Mouse (Mus musculus) intestine, embryonic 16.5 days (tissue): ENCODE measurements around the gene Ap3d1. TPM values are rescaled to one million over a fixed set of nuclear protein-coding genes. Genes with fewer than 3 reads are reported as not detected.

Experiments used
- ATAC-seq: fragments of 200-750 bp; cut with Nextera tagmentation; 2 replicates; pipeline ENCODE4 v1.8.0; 2017; ENCODE audit warnings: moderate TSS enrichment, moderate library complexity
- H3K27ac ChIP-seq: fragments of 300-500 bp; sonication (generic); 2 replicates; pipeline ENCODE4 v1.5.1; 2014; ENCODE audit warnings: mild to moderate bottlenecking, low read length
- H3K27me3 ChIP-seq: fragments of 300-500 bp; sonication (generic); replicated peaks from 2 replicates; pipeline ENCODE4 v1.6.1; 2014; ENCODE audit warnings: low read length, control low read depth, mixed read lengths; ENCODE audit not compliant: control insufficient read depth, insufficient read depth
- H3K36me3 ChIP-seq: fragments of 300-500 bp; sonication (generic); 2 replicates; pipeline ENCODE4 v1.6.1; 2014; ENCODE audit warnings: low read length, control low read depth; ENCODE audit not compliant: control insufficient read depth, insufficient read depth
- H3K4me1 ChIP-seq: fragments of 300-500 bp; sonication (generic); 2 replicates; pipeline ENCODE4 v1.6.1; 2014; ENCODE audit warnings: low read length, control low read depth, mixed read lengths; ENCODE audit not compliant: control insufficient read depth, insufficient read depth
- H3K4me2 ChIP-seq: fragments of 300-500 bp; sonication (generic); 2 replicates; pipeline ENCODE4 v1.6.1; 2014; ENCODE audit warnings: low read depth, low read length, control low read depth
- H3K4me3 ChIP-seq: fragments of 300-500 bp; sonication (generic); 2 replicates; pipeline ENCODE4 v1.5.1; 2014; ENCODE audit warnings: mild to moderate bottlenecking, low read length
- H3K9ac ChIP-seq: fragments of 300-500 bp; sonication (generic); 2 replicates; pipeline ENCODE4 v1.6.1; 2014; ENCODE audit warnings: low read depth, low read length
- H3K9me3 ChIP-seq: fragments of 300-500 bp; sonication (generic); 2 replicates; pipeline ENCODE4 v1.6.1; 2016; ENCODE audit warnings: low read length, control low read depth; ENCODE audit not compliant: control insufficient read depth
- WGBS: fragments of 180-500 bp; shearing (Covaris S2); extraction: QIAGEN DNeasy Blood & Tissue Kit; methylation state at CpG from one replicate; pipeline ENCODE4 v1.1.7; 2014; 5-methylcytosine and 5-hydroxymethylcytosine counted together
- polyA plus RNA-seq: library from polyadenylated mRNA; unstranded; fragments of >200 nt; fragmentation: Nextera tagmentation; extraction: Ambion mirVana; gene quantifications from 2 replicates; pipeline ENCODE4 v1.2.1, GENCODE M21; 2015

The Ap3d1 gene
- polyA plus RNA-seq, 1 experiment from 2014 or later, result 57.9 TPM

- H3K36me3 ChIP-seq, result peaks cover 22% of the 10 kb centered on the region
- H3K4me3 ChIP-seq, result no peak overlapping the region
- H3K4me2 ChIP-seq, result no peak overlapping the region
- H3K9me3 ChIP-seq, result no peaks in the 10 kb centered on the region
- no peak overlapping the region for H3K9ac ChIP-seq
- no peaks in the 10 kb centered on the region for H3K27me3 ChIP-seq
- ATAC-seq, result no peak
- H3K27ac ChIP-seq, result no peak overlapping the region
- 0 out of 2 replicates have a peak, but pooled peaks cover 5% of the 10 kb centered on the region for H3K4me1 ChIP-seq
- 88% methylated on average over 6 of the region's 6 CpGs for WGBS
These were observed 34.4 kb upstream of the Ap3d1 start for GRCm38 (mm10) chr10:80776358-80776869.

GRCm38 (mm10) chr10:80775731-80776130 lies 33.7 kb upstream of the Ap3d1 start:
- no peak overlapping the region for H3K9ac ChIP-seq
- 0 out of 2 replicates have a peak, but pooled peaks cover 5% of the 10 kb centered on the region for H3K4me1 ChIP-seq
- H3K27me3 ChIP-seq, result no peaks in the 10 kb centered on the region
- no peaks in the 10 kb centered on the region for H3K9me3 ChIP-seq
- no peak overlapping the region for H3K4me3 ChIP-seq
- no peak for ATAC-seq
- H3K4me2 ChIP-seq, result no peak overlapping the region
- no peak overlapping the region for H3K27ac ChIP-seq
- 93% methylated on average over 4 of the region's 4 CpGs for WGBS
- peaks cover 24% of the 10 kb centered on the region for H3K36me3 ChIP-seq

GRCm38 (mm10) chr10:80774981-80775380 lies 32.9 kb upstream of the Ap3d1 start:
- no peak overlapping the region for H3K27ac ChIP-seq
- peak; percentile 35 for ATAC-seq
- H3K27me3 ChIP-seq, result no peaks in the 10 kb centered on the region
- H3K9me3 ChIP-seq, result no peaks in the 10 kb centered on the region
- 0 out of 2 replicates have a peak, but pooled peaks cover 5% of the 10 kb centered on the region for H3K4me1 ChIP-seq
- no peak overlapping the region for H3K4me3 ChIP-seq
- H3K4me2 ChIP-seq, result no peak overlapping the region
- H3K9ac ChIP-seq, result no peak overlapping the region
- WGBS, result 91% methylated on average over 4 of the region's 4 CpGs
- H3K36me3 ChIP-seq, result peaks cover 24% of the 10 kb centered on the region

- Histone ChIP-seq H3K9me3 (no peaks in the 10 kb centered on the region), H3K4me2 (no peak overlapping the region), H3K36me3 (peaks cover 28% of the 10 kb centered on the region), H3K27ac (peak overlapping the region; percentile 62), H3K4me3 (no peak overlapping the region), H3K9ac (no peak overlapping the region), H3K4me1 (0 out of 2 replicates have a peak, but pooled peaks cover 5% of the 10 kb centered on the region), H3K27me3 (no peaks in the 10 kb centered on the region)
- 48% methylated on average over 2 of the region's 2 CpGs for WGBS
- peak; percentile 85 for ATAC-seq
These were observed 32.5 kb upstream of the Ap3d1 start for GRCm38 (mm10) chr10:80774549-80774948.

GRCm38 (mm10) chr10:80773816-80774215 lies 31.8 kb upstream of the Ap3d1 start:
- H3K4me2 ChIP-seq, result no peak overlapping the region
- no peak for ATAC-seq
- no peak overlapping the region for H3K9ac ChIP-seq
- WGBS, result 84% methylated on average over 5 of the region's 5 CpGs
- H3K4me1 ChIP-seq, result 0 out of 2 replicates have a peak, but pooled peaks cover 5% of the 10 kb centered on the region
- H3K9me3 ChIP-seq, result no peaks in the 10 kb centered on the region
- H3K36me3 ChIP-seq, result peaks cover 31% of the 10 kb centered on the region
- no peak overlapping the region for H3K4me3 ChIP-seq
- H3K27me3 ChIP-seq, result no peaks in the 10 kb centered on the region
- peak overlapping the region; percentile 62 for H3K27ac ChIP-seq

- 88% methylated on average over 6 of the region's 6 CpGs for WGBS
- ATAC-seq, result no peak
- Histone ChIP-seq H3K9ac (no peak overlapping the region), H3K27me3 (no peaks in the 10 kb centered on the region), H3K4me3 (no peak overlapping the region), H3K36me3 (peaks cover 38% of the 10 kb centered on the region), H3K4me1 (0 out of 2 replicates have a peak, but pooled peaks cover 4% of the 10 kb centered on the region), H3K4me2 (no peak overlapping the region), H3K9me3 (no peaks in the 10 kb centered on the region), H3K27ac (no peak overlapping the region)
These were observed 26.3 kb upstream of the Ap3d1 start for GRCm38 (mm10) chr10:80768365-80768764.

- ATAC-seq, result peak; percentile 46
- no peak overlapping the region for H3K9ac ChIP-seq
- no peak overlapping the region for H3K27ac ChIP-seq
- H3K4me2 ChIP-seq, result no peak overlapping the region
- WGBS, result 66% methylated on average over 10 of the region's 10 CpGs
- H3K9me3 ChIP-seq, result no peaks in the 10 kb centered on the region
- peaks cover 12% of the 10 kb centered on the region for H3K4me1 ChIP-seq
- H3K36me3 ChIP-seq, result peaks cover 24% of the 10 kb centered on the region
- no peaks in the 10 kb centered on the region for H3K27me3 ChIP-seq
- H3K4me3 ChIP-seq, result no peak overlapping the region
These were observed 24.2 kb upstream of the Ap3d1 start for GRCm38 (mm10) chr10:80766161-80766815.

- Histone ChIP-seq H3K9me3 (no peaks in the 10 kb centered on the region), H3K9ac (no peak overlapping the region), H3K27me3 (no peaks in the 10 kb centered on the region), H3K27ac (no peak overlapping the region), H3K4me1 (peaks cover 17% of the 10 kb centered on the region), H3K36me3 (peaks cover 22% of the 10 kb centered on the region), H3K4me3 (no peak overlapping the region), H3K4me2 (no peak overlapping the region)
- ATAC-seq, result no peak
- WGBS, result 68% methylated on average over 2 of the region's 2 CpGs
These were observed 23.7 kb upstream of the Ap3d1 start for GRCm38 (mm10) chr10:80765746-80766145.

- Histone ChIP-seq H3K27ac (no peak overlapping the region), H3K4me3 (no peak overlapping the region), H3K36me3 (peaks cover 15% of the 10 kb centered on the region), H3K9me3 (no peaks in the 10 kb centered on the region), H3K9ac (no peak overlapping the region), H3K4me2 (no peak overlapping the region), H3K27me3 (no peaks in the 10 kb centered on the region), H3K4me1 (peaks cover 34% of the 10 kb centered on the region)
- no peak for ATAC-seq
- WGBS, result 88% methylated on average over 2 of the region's 2 CpGs
These were observed 21.4 kb upstream of the Ap3d1 start for GRCm38 (mm10) chr10:80763502-80763901.
